Mouse (Mus musculus): ENCODE measurements around the gene Col5a2. TPM values are rescaled to one million over a fixed set of nuclear protein-coding genes. Genes with fewer than 3 reads are reported as not detected.
"Not testable (repeated sequence)": the region's sequence is repeated elsewhere in the genome, so short reads cannot be mapped to it uniquely, and the experiment has no call there.

Col5a2 gene
- polyA plus RNA-seq (2015; fragmentation: Nextera tagmentation; extraction: Ambion mirVana), result 11.7 and 13.3 TPM in 2 replicates

DNA sequence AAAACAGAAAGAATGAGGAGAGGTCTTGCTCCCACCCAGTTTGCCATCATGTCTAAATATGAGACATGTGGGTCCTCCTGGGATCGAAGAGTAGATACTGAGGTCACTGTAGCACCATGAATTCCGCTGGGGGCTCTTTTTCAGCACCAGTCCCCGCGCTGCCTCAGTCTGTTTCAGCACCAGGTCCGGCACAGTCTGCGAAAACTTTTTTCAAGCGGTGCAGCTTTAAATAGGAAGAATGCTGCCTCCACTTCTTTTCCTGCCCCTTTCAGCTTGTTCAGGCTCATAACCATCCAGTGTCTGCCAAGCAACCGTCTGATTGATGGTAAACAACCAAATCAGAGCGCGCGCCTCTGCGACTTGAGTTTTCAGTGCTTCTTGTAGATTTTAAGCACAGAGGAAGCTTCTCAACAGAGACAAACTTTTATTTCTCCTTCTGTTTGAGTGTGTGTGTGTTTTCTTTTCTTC lies at the start of gene Col5a2:
Gene Col5a2, minus strand, starts transcription at position 418 of the 468 bp plus-strand sequence.
- 47% methylated on average over 12 of the region's 12 CpGs for WGBS
- no peaks in the 10 kb centered on the region for H3K36me3 ChIP-seq
- H3K4me3 ChIP-seq, result peak within 1 kb of the TSS; percentile 40
- peak within 1 kb of the TSS; percentile 59 for H3K4me2 ChIP-seq
- H3K9ac ChIP-seq, result peak within 1 kb of the TSS; percentile 36
- H3K4me1 ChIP-seq (replicated peaks), result peaks cover 8% of the 10 kb centered on the region; the same call in 1 of the 2 replicates
- peak within 1 kb of the TSS; percentile 48 for H3K27ac ChIP-seq (replicated peaks)
- peak; percentile 68 for ATAC-seq (ENCODE audit: low FRiP score, low read depth)
- H3K27me3 ChIP-seq, result no peaks in the 10 kb centered on the region
- no peaks in the 10 kb centered on the region for H3K9me3 ChIP-seq

DNA sequence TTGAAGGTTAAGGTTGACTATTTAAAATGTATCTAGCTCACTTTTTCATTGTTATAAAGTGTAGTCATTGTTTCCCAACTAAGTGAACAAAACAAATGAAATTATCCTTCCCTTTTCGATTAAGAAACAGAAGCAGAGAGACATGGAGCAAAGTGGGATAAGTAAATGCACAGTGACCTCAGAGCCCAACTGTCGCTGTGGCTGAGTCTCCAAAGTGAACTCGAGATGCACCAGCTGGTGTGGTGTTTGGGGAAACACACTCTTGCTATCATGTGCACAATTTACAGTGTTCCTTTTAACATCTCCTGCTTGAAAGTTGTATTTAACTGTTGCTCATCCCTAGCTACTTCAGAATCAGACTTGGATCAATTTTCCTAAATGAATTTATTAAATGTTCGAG lies 47.4 kb upstream of the Col5a2 start:
- Histone ChIP-seq H3K36me3 (no peaks in the 10 kb centered on the region), H3K4me1 (replicated peaks) (no peaks in the 10 kb centered on the region), H3K27ac (replicated peaks) (no peak overlapping the region), H3K9ac (no peak overlapping the region), H3K9me3 (no peaks in the 10 kb centered on the region), H3K4me3 (no peak overlapping the region), H3K27me3 (no peaks in the 10 kb centered on the region), H3K4me2 (no peak overlapping the region)
- ATAC-seq (ENCODE audit: low FRiP score, low read depth), result no peak
- WGBS, result 87% methylated on average over 4 of the region's 4 CpGs

DNA sequence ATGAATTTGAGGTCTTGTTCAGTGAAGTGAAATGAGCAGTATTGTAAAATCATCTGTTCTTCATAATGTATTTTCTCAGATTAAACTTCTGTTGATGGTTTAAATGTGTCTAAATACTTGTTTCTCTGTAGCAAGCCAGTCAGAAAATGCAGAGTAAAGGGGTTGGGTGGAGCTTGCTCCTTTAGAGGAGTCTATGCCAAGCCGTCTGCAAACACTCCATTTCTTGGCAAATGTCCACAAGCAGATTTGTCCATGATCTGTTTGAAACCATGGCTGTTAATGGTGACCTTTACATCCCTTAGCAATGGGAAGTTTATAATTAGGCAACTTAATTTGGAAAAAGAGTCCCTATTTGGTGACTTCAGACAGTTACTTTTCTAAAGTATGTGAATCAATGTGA lies 38.8 kb upstream of the Col5a2 start:
- H3K9ac ChIP-seq, result no peak overlapping the region
- no peaks in the 10 kb centered on the region for H3K9me3 ChIP-seq
- H3K4me2 ChIP-seq, result no peak overlapping the region
- H3K36me3 ChIP-seq, result no peaks in the 10 kb centered on the region
- H3K4me1 ChIP-seq (replicated peaks), result no peaks in the 10 kb centered on the region
- H3K27me3 ChIP-seq, result no peaks in the 10 kb centered on the region
- WGBS, result 42% methylated on average over 1 of the region's 1 CpGs
- no peak overlapping the region for H3K4me3 ChIP-seq
- no peak for ATAC-seq (ENCODE audit: low FRiP score, low read depth)
- H3K27ac ChIP-seq (replicated peaks), result no peak overlapping the region

DNA sequence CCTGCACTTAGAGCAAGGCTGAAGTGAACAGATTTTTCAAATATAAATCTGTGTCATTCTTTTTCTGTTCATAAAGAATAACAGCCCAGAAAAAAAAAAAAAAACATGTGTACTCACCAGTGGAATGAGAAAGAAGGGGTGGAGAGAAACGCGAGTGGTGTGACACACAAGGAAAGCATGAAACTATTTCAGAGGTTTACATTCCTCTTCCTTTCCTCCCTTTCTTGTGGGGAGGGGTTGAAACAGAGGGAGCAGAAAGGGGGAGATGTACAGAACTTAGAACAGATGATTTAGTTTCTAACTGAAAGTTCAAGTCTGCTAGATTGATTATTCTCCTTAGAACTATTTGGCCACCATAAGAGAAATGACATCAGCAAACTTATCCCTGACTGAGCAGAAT lies 38.1 kb upstream of the Col5a2 start:
- 77% methylated on average over 2 of the region's 2 CpGs for WGBS
- Histone ChIP-seq H3K4me2 (no peak overlapping the region), H3K4me1 (replicated peaks) (no peaks in the 10 kb centered on the region), H3K9me3 (no peaks in the 10 kb centered on the region), H3K27ac (replicated peaks) (no peak overlapping the region), H3K27me3 (no peaks in the 10 kb centered on the region), H3K9ac (no peak overlapping the region), H3K4me3 (no peak overlapping the region), H3K36me3 (no peaks in the 10 kb centered on the region)
- no peak for ATAC-seq (ENCODE audit: low FRiP score, low read depth)

DNA sequence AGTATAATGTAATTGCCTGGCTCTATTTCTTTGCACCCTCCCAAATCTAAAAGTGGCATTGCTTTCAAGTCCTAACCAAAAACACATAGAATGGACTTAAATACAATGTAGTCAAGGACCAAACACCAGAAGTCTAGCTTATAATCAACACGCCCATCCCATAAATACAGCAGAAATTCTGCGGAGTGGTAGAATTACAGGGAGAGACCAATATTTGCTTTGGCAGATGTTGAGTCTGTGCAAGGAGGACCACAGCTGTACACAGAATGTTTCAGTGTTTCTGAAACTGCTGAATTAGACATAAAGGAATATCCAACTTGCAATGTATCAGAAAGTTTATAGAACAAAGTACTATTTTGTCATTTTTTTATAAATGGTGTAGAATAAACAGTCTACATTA lies 28.4 kb upstream of the Col5a2 start:
- no peaks in the 10 kb centered on the region for H3K9me3 ChIP-seq
- no peak overlapping the region for H3K9ac ChIP-seq
- no peaks in the 10 kb centered on the region for H3K4me1 ChIP-seq (replicated peaks)
- no peaks in the 10 kb centered on the region for H3K27me3 ChIP-seq
- no peak overlapping the region for H3K4me2 ChIP-seq
- H3K4me3 ChIP-seq, result no peak overlapping the region
- 93% methylated on average over 2 of the region's 2 CpGs for WGBS
- no peaks in the 10 kb centered on the region for H3K36me3 ChIP-seq
- no peak for ATAC-seq (ENCODE audit: low FRiP score, low read depth)
- no peak overlapping the region for H3K27ac ChIP-seq (replicated peaks)

DNA sequence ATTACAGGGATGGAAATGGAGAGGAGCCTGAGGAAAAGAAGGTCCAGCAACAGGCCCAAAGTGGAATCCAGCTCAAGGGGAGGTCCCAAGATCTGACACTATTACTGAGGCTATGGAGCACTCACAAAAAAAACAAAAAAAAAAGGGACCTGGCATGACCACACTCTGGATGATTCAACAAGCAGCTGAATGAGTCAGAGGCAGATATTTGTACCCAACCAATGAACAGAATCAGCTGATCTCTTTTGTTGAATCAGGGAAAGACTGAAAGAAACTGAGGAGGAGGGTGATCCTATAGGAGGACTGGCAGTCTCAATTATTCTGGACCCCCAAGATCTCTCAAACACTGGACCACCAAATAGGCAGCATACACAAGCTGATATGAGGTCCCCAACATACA lies 24.4 kb upstream of the Col5a2 start:
- not testable (repeated sequence) for H3K9ac ChIP-seq; H3K27ac ChIP-seq (replicated peaks); H3K4me3 ChIP-seq; H3K27me3 ChIP-seq; H3K9me3 ChIP-seq; ATAC-seq (ENCODE audit: low FRiP score, low read depth); H3K4me1 ChIP-seq (replicated peaks); H3K36me3 ChIP-seq; H3K4me2 ChIP-seq

DNA sequence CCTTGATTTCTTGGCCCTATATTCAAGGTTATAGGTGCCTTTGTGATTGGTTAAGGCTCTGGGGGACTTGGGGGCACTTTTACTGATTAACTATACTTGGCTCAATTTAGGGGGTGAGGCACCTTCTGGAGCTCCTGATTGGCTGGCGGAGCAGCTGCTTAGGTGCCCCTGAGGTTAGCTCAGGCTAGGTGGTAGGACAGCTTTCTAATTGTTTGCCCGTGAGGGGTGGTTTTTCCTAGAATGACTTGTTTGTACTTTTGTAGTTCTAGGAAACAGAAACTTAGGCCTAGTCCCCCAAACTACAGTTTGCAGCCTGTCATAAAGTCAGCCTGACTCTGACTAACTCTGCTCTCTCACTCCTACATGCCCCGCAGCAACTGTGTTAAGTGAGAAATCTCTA lies 20.5 kb upstream of the Col5a2 start:
- Histone ChIP-seq H3K27me3 (no peaks in the 10 kb centered on the region), H3K9me3 (no peaks in the 10 kb centered on the region), H3K4me3 (no peak overlapping the region), H3K4me2 (no peak overlapping the region), H3K36me3 (no peaks in the 10 kb centered on the region), H3K27ac (replicated peaks) (no peak overlapping the region), H3K9ac (no peak overlapping the region), H3K4me1 (replicated peaks) (no peaks in the 10 kb centered on the region)
- no peak for ATAC-seq (ENCODE audit: low FRiP score, low read depth)
- WGBS, result 90% methylated on average over 3 of the region's 3 CpGs

DNA sequence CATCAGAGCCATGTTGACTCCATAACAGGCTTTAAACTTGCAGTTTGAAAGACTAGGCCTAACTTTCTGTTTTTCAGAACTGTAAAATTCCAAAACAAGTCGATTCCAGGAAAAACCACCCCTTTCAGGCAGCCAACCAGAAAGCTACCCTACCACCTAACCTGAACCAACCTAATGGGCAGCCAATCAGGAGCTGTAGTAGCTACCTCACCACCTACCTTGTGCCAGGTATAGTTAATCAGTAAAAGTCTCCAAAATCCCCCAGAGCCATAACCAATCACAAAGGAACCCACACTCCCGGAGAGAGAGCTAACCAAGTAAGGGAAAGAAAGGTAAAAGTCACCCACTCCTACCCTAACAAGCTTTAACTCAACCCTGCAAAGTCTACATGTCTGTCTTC lies 18.4 kb upstream of the Col5a2 start:
- no peak overlapping the region for H3K9ac ChIP-seq
- no peaks in the 10 kb centered on the region for H3K4me1 ChIP-seq (replicated peaks)
- H3K36me3 ChIP-seq, result no peaks in the 10 kb centered on the region
- H3K4me2 ChIP-seq, result no peak overlapping the region
- WGBS, result 85% methylated on average over 2 of the region's 2 CpGs
- no peak overlapping the region for H3K27ac ChIP-seq (replicated peaks)
- H3K4me3 ChIP-seq, result no peak overlapping the region
- no peaks in the 10 kb centered on the region for H3K9me3 ChIP-seq
- ATAC-seq (ENCODE audit: low FRiP score, low read depth), result no peak
- H3K27me3 ChIP-seq, result no peaks in the 10 kb centered on the region

DNA sequence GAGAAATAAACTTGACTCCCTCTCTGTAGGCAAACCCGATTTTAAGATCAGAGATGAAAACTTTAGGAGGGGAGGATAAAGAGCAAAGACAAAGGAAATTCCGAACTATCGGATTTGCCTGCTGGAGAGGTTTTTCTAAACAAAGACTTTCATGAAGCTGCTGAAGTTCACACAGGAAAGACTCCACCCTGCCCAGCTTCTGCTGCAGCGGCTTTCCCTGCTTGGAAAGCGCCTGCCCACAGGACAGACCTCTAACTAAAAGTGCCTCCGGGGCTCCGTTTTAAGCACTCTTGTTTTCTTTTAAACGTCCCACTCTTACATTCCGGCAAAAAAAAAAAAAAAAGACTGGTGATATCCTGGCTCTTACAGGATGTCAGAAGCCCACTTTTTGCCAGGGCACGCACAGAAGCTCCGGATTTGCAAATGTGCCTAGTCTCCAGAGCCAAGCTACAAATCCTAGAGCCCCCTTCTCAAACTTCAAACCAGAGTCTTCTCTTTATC lies 791 bp downstream of the Col5a2 start:
- H3K27ac ChIP-seq (replicated peaks), result peak overlapping the region; percentile 48
- no peaks in the 10 kb centered on the region for H3K27me3 ChIP-seq
- no peaks in the 10 kb centered on the region for H3K9me3 ChIP-seq
- peak overlapping the region; percentile 40 for H3K4me3 ChIP-seq
- 16% methylated on average over 11 of the region's 11 CpGs for WGBS
- H3K36me3 ChIP-seq, result no peaks in the 10 kb centered on the region
- peak overlapping the region; percentile 59 for H3K4me2 ChIP-seq
- H3K4me1 ChIP-seq (replicated peaks), result peaks cover 8% of the 10 kb centered on the region; the same call in 1 of the 2 replicates
- no peak for ATAC-seq (ENCODE audit: low FRiP score, low read depth)
- peak overlapping the region; percentile 36 for H3K9ac ChIP-seq

DNA sequence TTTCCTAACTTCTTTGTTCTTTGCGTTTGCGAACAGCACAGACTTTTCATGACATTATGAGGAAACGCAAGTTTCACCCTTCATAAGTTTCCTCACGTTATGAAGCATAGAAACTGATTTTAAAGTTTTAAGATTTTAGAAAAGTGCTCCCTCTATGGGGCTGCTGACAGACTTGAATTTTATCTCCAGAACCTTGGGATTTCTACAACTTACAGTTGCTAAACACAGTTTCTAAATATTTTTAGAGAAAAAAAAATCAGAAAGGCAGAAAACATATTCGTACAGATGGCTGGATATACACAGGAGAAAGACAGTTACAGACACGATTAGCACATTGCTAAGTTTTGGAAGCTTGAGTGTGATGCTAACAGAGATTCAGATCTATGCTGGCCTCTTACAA lies 1.6 kb downstream of the Col5a2 start:
- Histone ChIP-seq H3K9ac (no peak overlapping the region), H3K27me3 (no peaks in the 10 kb centered on the region), H3K4me1 (replicated peaks) (peaks cover 8% of the 10 kb centered on the region; the same call in 1 of the 2 replicates), H3K27ac (replicated peaks) (no peak overlapping the region), H3K36me3 (no peaks in the 10 kb centered on the region), H3K4me2 (peak overlapping the region; percentile 59), H3K9me3 (no peaks in the 10 kb centered on the region), H3K4me3 (peak overlapping the region; percentile 40)
- WGBS, result 62% methylated on average over 6 of the region's 6 CpGs
- no peak for ATAC-seq (ENCODE audit: low FRiP score, low read depth)

DNA sequence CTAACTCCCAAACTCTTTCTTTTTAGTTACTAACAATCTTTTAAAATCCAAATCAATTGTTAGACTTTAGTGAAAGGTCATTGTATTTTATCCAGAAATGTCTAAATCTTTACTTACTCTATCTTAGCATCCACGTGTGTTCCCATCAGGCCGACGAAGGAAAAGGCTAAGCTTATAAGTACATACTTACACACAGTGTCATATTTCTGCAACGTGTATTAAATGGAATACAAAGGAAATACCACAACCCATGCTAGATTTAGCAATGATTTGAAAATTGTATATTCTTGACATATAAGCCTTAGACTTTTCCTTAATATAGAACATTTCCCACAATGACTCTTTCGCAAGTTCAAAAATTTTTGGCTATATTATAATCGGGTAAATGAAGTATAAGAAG lies 2.6 kb downstream of the Col5a2 start:
- no peaks in the 10 kb centered on the region for H3K9me3 ChIP-seq
- no peak overlapping the region for H3K4me3 ChIP-seq
- no peak overlapping the region for H3K27ac ChIP-seq (replicated peaks)
- no peak for ATAC-seq (ENCODE audit: low FRiP score, low read depth)
- H3K36me3 ChIP-seq, result no peaks in the 10 kb centered on the region
- H3K4me2 ChIP-seq, result no peak overlapping the region
- no peaks in the 10 kb centered on the region for H3K27me3 ChIP-seq
- peaks cover 8% of the 10 kb centered on the region; the same call in 1 of the 2 replicates for H3K4me1 ChIP-seq (replicated peaks)
- 92% methylated on average over 6 of the region's 6 CpGs for WGBS
- no peak overlapping the region for H3K9ac ChIP-seq

DNA sequence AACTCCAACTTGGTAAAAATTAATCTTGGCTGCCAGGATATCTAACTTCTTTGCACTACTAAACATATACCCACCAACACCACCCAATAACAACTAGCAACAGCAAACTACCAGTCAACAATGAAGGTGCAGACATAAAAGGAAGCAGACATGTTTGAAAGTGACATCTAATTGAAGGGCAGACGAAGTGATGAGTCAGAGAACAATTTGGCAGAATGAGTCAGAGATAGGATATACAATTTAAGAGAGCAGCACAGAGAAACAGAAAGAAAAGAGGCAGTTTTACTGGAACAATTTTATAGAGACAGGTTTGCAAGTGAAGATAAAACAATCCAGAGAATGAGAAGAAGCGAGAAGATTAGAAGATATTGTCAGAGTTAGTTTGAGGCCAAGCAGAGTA lies 8.1 kb downstream of the Col5a2 start:
- H3K4me1 ChIP-seq (replicated peaks), result no peaks in the 10 kb centered on the region
- H3K4me2 ChIP-seq, result no peak overlapping the region
- H3K9me3 ChIP-seq, result no peaks in the 10 kb centered on the region
- no peak overlapping the region for H3K9ac ChIP-seq
- H3K27ac ChIP-seq (replicated peaks), result no peak overlapping the region
- no peaks in the 10 kb centered on the region for H3K27me3 ChIP-seq
- no peak overlapping the region for H3K4me3 ChIP-seq
- no peaks in the 10 kb centered on the region for H3K36me3 ChIP-seq
- WGBS, result 91% methylated on average over 2 of the region's 2 CpGs
- ATAC-seq (ENCODE audit: low FRiP score, low read depth), result no peak

DNA sequence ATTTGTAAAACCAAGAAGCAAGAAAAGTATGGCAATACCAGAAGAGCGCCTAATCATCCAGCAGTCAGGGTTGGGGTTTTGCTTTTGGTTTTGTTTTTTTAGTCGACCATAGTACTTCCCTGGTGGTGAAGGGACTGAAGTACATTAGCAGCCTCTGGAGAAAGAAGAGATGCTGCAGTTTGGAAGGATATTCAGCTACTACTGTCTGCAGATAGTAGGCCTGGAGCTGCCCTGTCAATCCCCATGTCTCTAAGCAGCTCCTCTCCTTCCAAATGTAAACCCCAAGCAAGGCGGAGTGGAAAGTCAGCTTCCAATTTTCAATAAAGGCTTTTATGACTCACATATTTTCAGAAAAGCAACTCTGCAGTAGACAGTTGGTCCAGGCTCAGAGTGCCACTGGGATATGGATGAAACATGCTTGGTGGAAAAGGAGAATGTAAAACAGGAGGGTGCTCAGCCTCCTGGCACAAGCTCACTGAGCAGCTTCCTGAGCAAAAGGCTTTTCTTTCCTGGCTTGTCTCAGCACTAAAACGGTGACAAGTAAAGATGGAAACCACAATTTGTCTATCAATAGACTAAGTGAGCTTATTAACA lies 10.9 kb downstream of the Col5a2 start:
- Histone ChIP-seq H3K9me3 (no peaks in the 10 kb centered on the region), H3K27ac (replicated peaks) (no peak overlapping the region), H3K4me2 (no peak overlapping the region), H3K27me3 (no peaks in the 10 kb centered on the region), H3K9ac (no peak overlapping the region), H3K4me3 (no peak overlapping the region), H3K4me1 (replicated peaks) (no peaks in the 10 kb centered on the region), H3K36me3 (no peaks in the 10 kb centered on the region)
- WGBS, result 92% methylated on average over 4 of the region's 4 CpGs
- no peak for ATAC-seq (ENCODE audit: low FRiP score, low read depth)
